Mouse (Mus musculus) embryonic facial prominence, embryonic 15.5 days (tissue): ENCODE measurements at regions not wholly inside any gene's neighbourhood (a gene's known extent, or its start where the extent isn't known, plus 50 kb on each side); places are given as distances from the start of the nearest gene placed in this dataset.

ENCODE experiments used
- ATAC-seq: fragments of 200-750 bp; cut with Nextera tagmentation; 2 replicates; pipeline ENCODE4 v1.8.0; 2017; ENCODE audit warnings: low read depth, moderate TSS enrichment; ENCODE audit not compliant: insufficient number of reproducible peaks, low FRiP score, low TSS enrichment
- H3K27ac ChIP-seq: fragments of 300-500 bp; sonication (generic); replicated peaks from 2 replicates; pipeline ENCODE4 v1.5.1; 2015; ENCODE audit warnings: mild to moderate bottlenecking, inconsistent platforms
- H3K27me3 ChIP-seq: fragments of 300-500 bp; sonication (generic); 2 replicates; pipeline ENCODE4 v1.6.1; 2015; ENCODE audit warnings: inconsistent platforms
- H3K36me3 ChIP-seq: fragments of 300-500 bp; sonication (generic); 2 replicates; pipeline ENCODE4 v1.6.1; 2015; ENCODE audit warnings: mild to moderate bottlenecking, inconsistent platforms
- H3K4me1 ChIP-seq: fragments of 300-500 bp; sonication (generic); 2 replicates; pipeline ENCODE4 v1.6.1; 2015; ENCODE audit warnings: inconsistent platforms
- H3K4me2 ChIP-seq: fragments of 300-500 bp; sonication (generic); replicated peaks from 2 replicates; pipeline ENCODE4 v1.6.1; 2015; ENCODE audit warnings: mild to moderate bottlenecking, inconsistent platforms
- H3K4me3 ChIP-seq: fragments of 300-500 bp; sonication (generic); replicated peaks from 2 replicates; pipeline ENCODE4 v1.5.1; 2015; ENCODE audit warnings: mild to moderate bottlenecking, inconsistent platforms
- H3K9ac ChIP-seq: fragments of 300-500 bp; sonication (generic); 2 replicates; pipeline ENCODE4 v1.6.1; 2015; ENCODE audit warnings: inconsistent platforms
- H3K9me3 ChIP-seq: fragments of 300-500 bp; sonication (generic); replicated peaks from 2 replicates; pipeline ENCODE4 v1.6.1; 2016; ENCODE audit warnings: inconsistent platforms
- WGBS: fragments of 180-500 bp; shearing (Covaris S2); methylation state at CpG from one replicate; pipeline ENCODE4 v1.1.7; 2015; 5-methylcytosine and 5-hydroxymethylcytosine counted together

DNA sequence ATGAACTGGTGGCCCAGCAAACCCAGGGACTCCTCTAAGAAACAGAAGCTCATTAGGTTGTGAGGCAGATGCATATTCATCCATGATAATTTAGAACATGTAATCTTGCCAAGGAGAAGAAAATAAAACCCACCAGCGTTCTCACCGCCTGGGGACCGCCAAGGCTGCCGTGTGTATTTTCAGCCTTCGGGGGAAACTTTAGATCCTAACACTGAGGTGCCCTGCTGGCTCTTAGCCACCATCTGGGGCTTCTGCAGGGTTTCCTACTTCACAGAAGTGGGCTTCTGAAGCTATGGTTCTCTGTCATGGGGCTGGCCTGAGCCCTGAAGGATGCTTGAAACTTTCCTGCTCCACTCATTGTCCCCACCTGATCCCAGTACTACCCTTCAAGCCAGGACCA lies 90.8 kb upstream of the Kcng1 start:
- H3K4me2 ChIP-seq, result no peak overlapping the region
- H3K9me3 ChIP-seq, result no peaks in the 10 kb centered on the region
- no peak overlapping the region for H3K9ac ChIP-seq
- no peaks in the 10 kb centered on the region for H3K4me1 ChIP-seq
- no peak for ATAC-seq
- 85% methylated on average over 5 of the region's 5 CpGs for WGBS
- H3K27ac ChIP-seq, result no peak overlapping the region
- no peaks in the 10 kb centered on the region for H3K36me3 ChIP-seq
- H3K27me3 ChIP-seq, result no peaks in the 10 kb centered on the region
- no peak overlapping the region for H3K4me3 ChIP-seq

DNA sequence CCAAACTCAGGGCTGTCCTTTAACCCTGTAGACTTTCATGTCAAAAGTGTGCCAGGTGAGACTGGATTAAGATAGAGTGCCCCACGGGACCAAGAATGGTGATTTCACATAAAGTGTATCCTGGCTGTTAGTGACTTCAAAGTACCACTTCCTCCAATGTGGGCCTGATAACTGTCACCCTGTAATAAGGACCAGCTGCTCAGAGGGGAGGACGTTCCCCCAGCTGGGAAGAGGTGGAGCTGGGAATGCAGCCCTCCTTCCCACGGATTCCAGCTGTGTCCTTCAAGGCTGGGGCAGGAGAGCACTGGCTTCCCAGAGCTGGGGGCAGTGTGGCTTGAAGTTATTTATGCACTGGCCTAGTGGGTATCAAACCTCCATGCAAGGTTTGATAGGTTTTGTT lies 89.7 kb upstream of the Kcng1 start:
- ATAC-seq, result no peak
- WGBS, result 19% methylated on average over 3 of the region's 3 CpGs
- Histone ChIP-seq H3K27me3 (no peaks in the 10 kb centered on the region), H3K27ac (no peak overlapping the region), H3K36me3 (no peaks in the 10 kb centered on the region), H3K4me2 (no peak overlapping the region), H3K9ac (no peak overlapping the region), H3K4me3 (no peak overlapping the region), H3K4me1 (no peaks in the 10 kb centered on the region), H3K9me3 (no peaks in the 10 kb centered on the region)

DNA sequence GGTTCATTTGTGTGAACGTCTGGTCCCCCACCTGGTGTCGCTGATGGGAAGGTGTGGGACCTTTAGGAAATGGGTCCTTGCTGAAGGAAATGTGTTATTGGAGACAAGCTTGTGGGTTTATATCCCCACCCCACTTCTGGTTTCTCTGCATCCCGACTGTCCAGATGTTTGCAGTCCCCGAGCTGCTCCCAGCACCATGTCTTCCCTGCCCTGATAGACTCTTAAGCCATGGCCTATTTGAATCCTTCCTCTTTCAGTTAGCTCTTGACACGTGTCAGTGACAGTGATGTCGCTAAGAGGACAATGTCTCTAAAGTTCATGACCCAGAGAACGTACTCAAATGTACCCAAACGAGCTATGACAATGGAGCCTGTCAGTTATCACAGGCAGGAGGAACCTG lies 77.7 kb upstream of the Kcng1 start:
- Histone ChIP-seq H3K4me2 (no peak overlapping the region), H3K9me3 (no peaks in the 10 kb centered on the region)
- WGBS, result 58% methylated on average over 8 of the region's 8 CpGs

DNA sequence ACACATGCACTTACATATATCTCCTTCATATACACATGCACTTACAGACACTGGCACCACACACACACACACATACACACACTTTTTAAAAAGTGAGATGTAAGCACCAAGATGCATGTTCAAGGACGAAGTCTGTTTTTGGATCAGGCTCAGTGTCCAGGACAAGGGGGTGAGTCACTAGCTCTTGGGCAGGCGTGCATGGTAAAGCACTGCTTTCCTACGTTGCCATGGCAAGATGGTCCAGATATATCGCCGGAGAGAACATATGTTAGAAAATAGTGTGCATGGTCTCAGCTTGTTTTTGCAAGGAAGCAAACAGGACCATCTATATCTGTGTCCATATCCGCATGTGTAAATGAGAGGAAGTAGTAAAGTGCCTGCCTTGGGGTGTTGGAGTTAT lies 77.0 kb upstream of the Kcng1 start:
- H3K4me3 ChIP-seq, result no peak overlapping the region
- H3K9me3 ChIP-seq, result no peaks in the 10 kb centered on the region
- H3K36me3 ChIP-seq, result no peaks in the 10 kb centered on the region
- 0 out of 2 replicates have a peak, but pooled peaks cover 3% of the 10 kb centered on the region for H3K27me3 ChIP-seq
- H3K9ac ChIP-seq, result no peak overlapping the region
- WGBS, result 84% methylated on average over 6 of the region's 6 CpGs
- H3K4me2 ChIP-seq, result no peak overlapping the region
- H3K4me1 ChIP-seq, result no peaks in the 10 kb centered on the region
- ATAC-seq, result no peak
- no peak overlapping the region for H3K27ac ChIP-seq

More for the DNA sequence above, 77.7 kb upstream of the Kcng1 start:
- Histone ChIP-seq H3K4me1 (no peaks in the 10 kb centered on the region), H3K27ac (no peak overlapping the region), H3K27me3 (0 out of 2 replicates have a peak, but pooled peaks cover 3% of the 10 kb centered on the region), H3K36me3 (no peaks in the 10 kb centered on the region), H3K4me3 (no peak overlapping the region), H3K9ac (no peak overlapping the region)
- no peak for ATAC-seq

DNA sequence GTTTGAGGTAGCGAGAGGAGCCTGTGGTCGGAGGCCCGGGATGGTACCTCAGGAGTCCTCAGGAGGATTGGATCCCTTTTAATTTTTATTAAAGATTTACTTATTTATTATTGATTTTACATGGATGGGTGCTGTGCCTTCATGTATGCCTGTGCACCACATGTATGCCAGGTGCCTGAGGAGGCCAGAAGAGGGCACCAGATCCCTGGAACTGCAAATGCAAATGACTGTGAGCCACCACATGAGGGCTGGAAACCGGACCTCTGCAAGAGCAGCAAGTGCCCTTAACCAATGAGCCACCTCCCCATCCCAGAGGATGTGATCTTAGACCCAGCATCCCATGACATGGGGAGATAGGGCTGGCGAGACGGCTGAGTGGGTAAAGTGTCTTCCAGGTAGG lies 76.3 kb upstream of the Kcng1 start:
- H3K4me1 ChIP-seq, result no peaks in the 10 kb centered on the region
- WGBS, result 76% methylated on average over 6 of the region's 6 CpGs
- no peak overlapping the region for H3K9ac ChIP-seq
- ATAC-seq, result no peak
- H3K4me3 ChIP-seq, result no peak overlapping the region
- H3K27ac ChIP-seq, result no peak overlapping the region
- no peaks in the 10 kb centered on the region for H3K9me3 ChIP-seq
- H3K36me3 ChIP-seq, result no peaks in the 10 kb centered on the region
- no peak overlapping the region for H3K4me2 ChIP-seq
- H3K27me3 ChIP-seq, result 0 out of 2 replicates have a peak, but pooled peaks cover 3% of the 10 kb centered on the region

DNA sequence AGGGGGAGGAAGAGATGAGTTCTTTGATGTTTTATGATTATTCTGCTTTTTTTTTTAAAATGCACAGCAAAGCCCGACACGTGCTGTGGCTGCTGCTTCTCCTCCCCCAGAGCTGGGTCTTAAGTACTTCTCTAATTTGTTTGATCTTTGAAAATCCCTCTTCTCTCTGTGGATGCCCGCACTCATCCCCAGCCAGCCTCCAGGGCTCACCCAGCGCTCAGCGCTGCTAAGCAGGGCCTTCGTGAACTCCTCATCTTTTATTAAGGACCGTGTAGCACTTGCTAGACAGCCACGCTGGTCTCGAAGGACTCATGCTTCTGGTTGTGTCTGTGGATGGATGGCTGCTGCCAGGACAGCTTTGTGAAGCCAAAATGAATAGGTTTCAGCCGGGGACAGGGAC lies 72.9 kb upstream of the Kcng1 start:
- Histone ChIP-seq H3K4me2 (no peak overlapping the region), H3K36me3 (no peaks in the 10 kb centered on the region), H3K27me3 (0 out of 2 replicates have a peak, but pooled peaks cover 3% of the 10 kb centered on the region), H3K4me3 (no peak overlapping the region), H3K9ac (no peak overlapping the region), H3K9me3 (no peaks in the 10 kb centered on the region), H3K4me1 (no peaks in the 10 kb centered on the region), H3K27ac (no peak overlapping the region)
- ATAC-seq, result no peak
- WGBS, result 31% methylated on average over 10 of the region's 10 CpGs

DNA sequence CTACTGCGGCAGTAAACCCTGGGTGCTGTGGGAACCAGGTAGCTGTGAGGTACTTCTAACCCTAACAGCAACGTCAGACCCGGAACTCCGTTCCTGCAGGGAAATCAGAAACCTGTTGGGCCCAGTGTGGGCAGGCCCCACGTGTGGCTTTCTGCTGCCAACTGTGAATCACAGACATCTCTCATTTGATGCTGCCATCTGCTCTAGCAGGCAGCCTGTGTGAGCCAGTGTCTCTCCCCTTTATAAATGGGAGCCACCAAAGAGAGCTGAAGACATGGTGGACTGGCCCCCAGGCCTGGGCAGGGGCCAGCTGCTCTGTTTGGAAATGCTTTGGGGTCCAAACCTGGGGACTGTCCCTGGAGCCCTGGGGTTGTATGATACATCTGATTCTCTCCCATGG lies 71.1 kb upstream of the Kcng1 start:
- no peak overlapping the region for H3K9ac ChIP-seq
- no peak overlapping the region for H3K4me2 ChIP-seq
- no peak overlapping the region for H3K27ac ChIP-seq
- no peak overlapping the region for H3K4me3 ChIP-seq
- ATAC-seq, result no peak
- H3K4me1 ChIP-seq, result no peaks in the 10 kb centered on the region
- 64% methylated on average over 5 of the region's 5 CpGs for WGBS
- no peaks in the 10 kb centered on the region for H3K9me3 ChIP-seq
- no peaks in the 10 kb centered on the region for H3K36me3 ChIP-seq
- 0 out of 2 replicates have a peak, but pooled peaks cover 3% of the 10 kb centered on the region for H3K27me3 ChIP-seq

DNA sequence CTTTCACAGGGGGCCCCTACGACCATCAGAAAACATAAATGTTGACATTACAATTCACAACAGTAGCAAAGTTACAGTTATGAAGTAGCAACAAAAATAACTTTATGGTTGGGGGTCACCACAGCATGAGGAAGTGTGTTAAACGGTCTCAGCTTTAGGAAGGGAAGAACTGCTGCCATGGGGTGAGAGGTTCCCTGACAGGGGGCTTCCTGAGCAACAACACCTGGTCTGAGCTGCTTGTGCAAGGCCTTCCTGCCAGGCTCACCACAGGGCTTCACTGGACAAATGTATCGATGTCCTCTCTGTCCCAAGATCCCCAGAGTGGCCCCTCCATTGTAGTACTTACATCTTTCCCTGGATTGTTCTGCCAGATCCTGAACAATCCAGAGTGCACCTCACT lies 70.7 kb upstream of the Kcng1 start:
- Histone ChIP-seq H3K27ac (no peak overlapping the region), H3K36me3 (no peaks in the 10 kb centered on the region), H3K4me3 (no peak overlapping the region), H3K9me3 (no peaks in the 10 kb centered on the region), H3K4me1 (no peaks in the 10 kb centered on the region), H3K9ac (no peak overlapping the region), H3K4me2 (no peak overlapping the region), H3K27me3 (0 out of 2 replicates have a peak, but pooled peaks cover 3% of the 10 kb centered on the region)
- ATAC-seq, result no peak
- WGBS, result 62% methylated on average over 3 of the region's 3 CpGs

DNA sequence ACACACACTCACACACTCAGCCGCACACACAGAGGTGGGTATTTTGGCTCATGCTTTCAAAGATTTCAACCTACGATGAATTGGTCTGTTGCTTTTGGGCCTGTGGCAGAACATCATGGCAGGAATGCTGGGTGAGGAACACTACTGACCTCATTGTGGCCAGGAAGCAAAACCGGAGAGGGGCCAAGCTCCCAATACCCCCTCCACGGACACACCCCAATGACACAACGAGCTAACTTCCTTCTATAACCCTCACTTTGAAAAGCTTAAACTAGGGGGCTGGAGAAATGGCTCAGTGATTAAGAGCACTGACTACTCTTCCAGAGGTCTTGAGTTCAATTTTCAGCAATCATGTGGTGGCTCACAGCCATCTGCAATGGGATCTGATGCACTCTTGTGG lies 63.8 kb upstream of the Kcng1 start:
- WGBS, result 75% methylated on average over 5 of the region's 5 CpGs
- no peaks in the 10 kb centered on the region for H3K4me1 ChIP-seq

DNA sequence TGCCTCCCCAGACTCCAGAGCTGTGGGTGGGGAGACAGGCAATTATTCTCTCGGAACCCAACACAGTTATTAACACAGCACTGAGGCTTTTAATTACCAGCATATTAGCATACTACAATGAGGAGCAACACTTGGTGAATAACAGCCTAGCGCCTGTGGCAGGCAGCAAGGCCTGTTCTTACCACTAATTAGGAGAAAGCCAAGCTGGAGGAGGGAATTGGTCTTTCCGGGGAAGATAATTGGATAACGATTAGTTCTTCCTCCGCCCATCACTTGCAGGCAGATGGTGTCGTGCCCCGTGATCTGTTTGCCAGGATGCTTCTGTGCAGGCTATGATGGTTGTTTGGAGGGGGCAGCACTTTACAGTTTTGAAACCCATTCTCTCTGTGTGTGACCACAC lies 62.2 kb upstream of the Kcng1 start:
- no peak overlapping the region for H3K27ac ChIP-seq
- no peaks in the 10 kb centered on the region for H3K4me1 ChIP-seq
- no peak overlapping the region for H3K4me2 ChIP-seq
- H3K9ac ChIP-seq, result no peak overlapping the region
- H3K36me3 ChIP-seq, result no peaks in the 10 kb centered on the region
- no peaks in the 10 kb centered on the region for H3K27me3 ChIP-seq
- no peak overlapping the region for H3K4me3 ChIP-seq
- peak; percentile 65; the same call in 1 of the 2 replicates for ATAC-seq
- WGBS, result 24% methylated on average over 7 of the region's 7 CpGs
- H3K9me3 ChIP-seq, result no peaks in the 10 kb centered on the region

More for the DNA sequence above, 63.8 kb upstream of the Kcng1 start:
- Histone ChIP-seq H3K9ac (no peak overlapping the region), H3K4me3 (no peak overlapping the region), H3K4me2 (no peak overlapping the region), H3K9me3 (no peaks in the 10 kb centered on the region), H3K27me3 (no peaks in the 10 kb centered on the region), H3K36me3 (no peaks in the 10 kb centered on the region), H3K27ac (no peak overlapping the region)
- ATAC-seq, result no peak

DNA sequence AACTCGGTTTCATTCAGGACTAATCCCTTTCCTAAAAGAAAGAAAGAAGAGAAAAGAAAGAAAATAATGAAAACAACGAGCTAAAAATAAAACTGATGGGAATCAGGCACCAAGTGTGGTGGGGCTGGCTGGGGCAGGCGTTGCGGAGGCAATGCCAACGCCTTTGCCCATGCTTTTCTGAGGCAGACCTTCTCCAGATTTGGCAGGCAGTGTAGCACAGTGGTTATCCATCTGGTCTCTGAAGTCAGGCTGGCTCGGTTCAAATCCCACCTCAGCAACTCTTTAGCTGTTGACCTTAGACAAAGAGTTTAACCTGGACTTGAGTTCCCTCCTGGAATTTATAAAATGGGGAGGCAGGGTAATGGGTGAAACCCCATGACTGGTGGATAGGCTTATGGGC lies 57.3 kb upstream of the Kcng1 start:
- Histone ChIP-seq H3K9me3 (no peaks in the 10 kb centered on the region), H3K4me1 (peaks cover 8% of the 10 kb centered on the region), H3K4me3 (no peak overlapping the region), H3K27ac (no peak overlapping the region), H3K27me3 (no peaks in the 10 kb centered on the region), H3K9ac (no peak overlapping the region), H3K4me2 (no peak overlapping the region), H3K36me3 (no peaks in the 10 kb centered on the region)
- ATAC-seq, result no peak
- 74% methylated on average over 6 of the region's 6 CpGs for WGBS

DNA sequence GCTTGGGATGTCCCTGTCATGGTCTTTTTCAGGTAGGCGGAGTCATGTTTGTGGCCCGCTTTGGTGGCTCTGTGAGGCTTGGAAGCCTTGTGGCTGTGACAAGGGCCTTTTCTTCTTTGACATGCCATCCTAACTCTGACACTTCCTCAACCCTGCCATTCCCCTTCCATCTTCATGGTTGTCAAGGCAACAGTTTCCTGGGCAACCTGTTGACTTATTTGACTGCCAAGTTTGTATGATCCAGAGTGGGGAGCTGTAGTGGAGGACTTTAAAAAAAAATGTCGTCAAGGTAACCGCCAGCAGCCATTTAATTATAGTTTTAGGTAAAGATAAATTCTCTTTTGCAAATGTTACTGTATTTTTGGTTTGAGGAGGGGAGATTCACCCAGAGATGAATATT lies 56.8 kb upstream of the Kcng1 start:
- no peak for ATAC-seq
- H3K4me2 ChIP-seq, result no peak overlapping the region
- 61% methylated on average over 4 of the region's 4 CpGs for WGBS
- H3K27ac ChIP-seq, result no peak overlapping the region
- peaks cover 12% of the 10 kb centered on the region for H3K4me1 ChIP-seq
- no peaks in the 10 kb centered on the region for H3K9me3 ChIP-seq
- no peaks in the 10 kb centered on the region for H3K27me3 ChIP-seq
- no peak overlapping the region for H3K9ac ChIP-seq
- no peak overlapping the region for H3K4me3 ChIP-seq
- H3K36me3 ChIP-seq, result no peaks in the 10 kb centered on the region
